ENCODE assay signal across 17 mouse cellular contexts in the genomic region with DNA sequence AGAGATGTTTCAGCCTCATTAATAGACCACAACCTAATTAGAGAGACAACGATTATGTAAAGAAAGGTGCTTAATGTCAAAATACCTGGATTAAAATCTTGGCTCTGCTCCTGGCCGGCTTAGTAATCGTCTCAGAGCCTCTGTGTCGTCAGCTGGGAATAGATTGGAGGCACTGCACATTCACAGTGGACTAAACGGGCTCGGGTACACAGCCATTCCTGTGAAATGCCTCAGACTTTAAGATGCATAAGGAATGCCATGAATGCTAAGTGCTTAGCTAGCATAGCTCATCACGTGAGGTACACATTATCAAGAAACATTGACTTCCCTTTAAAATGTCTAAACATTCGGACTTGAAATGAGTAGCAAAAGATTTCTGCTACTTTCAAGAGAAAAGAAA.
"Had no signal": no experiment of that assay in that cellular context is flagged by ENCODE, and none has a peak within 500 bp of the region (broad histone marks: within the 10 kb centered on the region; RNA-seq: fewer than 3 reads in every experiment).

No protein-coding gene starts in this region.

- H3K27ac ChIP-seq: kidney, postnatal 0 days; layer of hippocampus, adult 2 months; liver, embryonic 13.5 days; midbrain, embryonic 10.5 days; stomach, postnatal 0 days had no signal

- H3K9ac ChIP-seq: liver, embryonic 13.5 days had no signal

- H3K4me3 ChIP-seq: layer of hippocampus, adult 2 months; liver, embryonic 13.5 days; megakaryocyte, embryonic 14.5 days; midbrain, embryonic 10.5 days had no signal

- H3K4me1 ChIP-seq: liver, embryonic 13.5 days; megakaryocyte, embryonic 14.5 days; midbrain, embryonic 10.5 days had no signal

- H3K4me2 ChIP-seq: liver, embryonic 13.5 days had no signal

- ATAC-seq: intestine, postnatal 0 days had no signal

- DNase-seq: kidney, adult 2 months; kidney, postnatal 25 days; layer of hippocampus, adult 9-11 months; liver, embryonic 13.5 days; lung, adult 2 months; right cerebral cortex, adult 18-20 months; right cerebral cortex, postnatal 14 days; right cerebral cortex, postnatal 4 days; thymus, adult 2 months; thymus, postnatal 14 days; thymus, postnatal 4 days had no signal

- H3K9me3 ChIP-seq: liver, embryonic 13.5 days; midbrain, embryonic 10.5 days had no signal

- H3K27me3 ChIP-seq: liver, embryonic 13.5 days; megakaryocyte, embryonic 14.5 days had no signal

- H3K36me3 ChIP-seq: liver, embryonic 13.5 days had no signal
